Mouse (Mus musculus) liver, embryonic 11.5 days (tissue): ENCODE results near the gene Krtap28-13. TPM values are rescaled to one million over a fixed set of nuclear protein-coding genes. Genes with fewer than 3 reads are reported as not detected.

Experiments
- ATAC-seq: fragments of 200-750 bp; cut with Nextera tagmentation; replicated peaks from 2 replicates; pipeline ENCODE4 v1.8.0; 2017; ENCODE audit warnings: moderate number of reproducible peaks, mild to moderate bottlenecking, moderate TSS enrichment, moderate library complexity; ENCODE audit not compliant: low FRiP score
- DNase-seq: peaks from one replicate; pipeline ENCODE4 v3.0.0-alpha.2; 2017; ENCODE audit warnings: low spot score
- H3K27ac ChIP-seq: fragments of 300-500 bp; sonication (generic); 2 replicates; pipeline ENCODE4 v1.5.1; 2014; ENCODE audit warnings: mild to moderate bottlenecking, low read depth, low read length, control low read depth
- H3K27me3 ChIP-seq: fragments of 300-500 bp; sonication (generic); replicated peaks from 2 replicates; pipeline ENCODE4 v1.6.1; 2014; ENCODE audit warnings: low read length, mixed read lengths; ENCODE audit not compliant: control insufficient read depth, insufficient read depth
- H3K36me3 ChIP-seq: fragments of 300-500 bp; sonication (generic); 2 replicates; pipeline ENCODE4 v1.6.1; 2014; ENCODE audit warnings: mild to moderate bottlenecking, low read length, moderate library complexity, mixed read lengths; ENCODE audit not compliant: control insufficient read depth, insufficient read depth
- H3K4me1 ChIP-seq: fragments of 300-500 bp; sonication (generic); replicated peaks from 2 replicates; pipeline ENCODE4 v1.6.1; 2014; ENCODE audit warnings: low read length, mixed read lengths; ENCODE audit not compliant: control insufficient read depth, insufficient read depth
- H3K4me2 ChIP-seq: fragments of 300-500 bp; sonication (generic); 2 replicates; pipeline ENCODE4 v1.6.1; 2014; ENCODE audit warnings: mild to moderate bottlenecking, control low read depth, moderate library complexity
- H3K4me3 ChIP-seq: fragments of 300-500 bp; sonication (generic); 2 replicates; pipeline ENCODE4 v1.5.1; 2014; ENCODE audit warnings: low read depth, low read length, control low read depth
- H3K9ac ChIP-seq: fragments of 300-500 bp; sonication (generic); 2 replicates; pipeline ENCODE4 v1.6.1; 2014; ENCODE audit warnings: low read depth, low read length, control low read depth
- H3K9me3 ChIP-seq: fragments of 300-500 bp; sonication (generic); 2 replicates; pipeline ENCODE4 v1.6.1; 2016; ENCODE audit warnings: low read length, inconsistent platforms, mixed read lengths; ENCODE audit not compliant: control insufficient read depth
- WGBS: fragments of 180-500 bp; shearing (Covaris S2); extraction: QIAGEN DNeasy Blood & Tissue Kit; methylation state at CpG from one replicate; pipeline ENCODE4 v1.1.7; 2014; 5-methylcytosine and 5-hydroxymethylcytosine counted together
- polyA plus RNA-seq: library from polyadenylated mRNA; unstranded; fragments of >200 nt; fragmentation: Nextera tagmentation; extraction: Ambion mirVana; gene quantifications from 2 replicates; pipeline ENCODE4 v1.2.1, GENCODE M21; 2014

Krtap28-13 gene
- polyA plus RNA-seq, 1 experiment from 2014 or later, result not detected

DNA sequence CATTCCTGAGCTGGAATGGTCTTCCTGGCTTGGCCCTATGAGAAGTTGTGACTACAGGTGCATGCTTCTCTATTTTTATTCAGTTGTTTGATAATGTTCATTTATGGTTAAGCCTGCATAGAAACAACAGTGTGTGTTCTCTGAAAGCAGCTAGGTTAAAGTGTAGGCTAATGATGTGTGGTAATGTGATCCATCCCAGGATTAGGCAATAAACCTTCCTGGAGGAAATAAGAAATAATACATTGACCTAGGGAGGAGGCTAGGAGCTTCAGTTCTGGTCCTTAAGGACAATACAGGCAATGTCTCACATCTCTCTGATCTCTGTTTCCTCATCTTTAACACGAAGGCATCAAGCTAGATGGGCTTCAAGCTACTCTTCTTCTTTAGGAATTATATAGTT, 44.7 kb downstream of the Krtap28-13 start:
- WGBS, result 44% methylated on average over 1 of the region's 1 CpGs
- no peak for ATAC-seq
- H3K27me3 ChIP-seq, result no peaks in the 10 kb centered on the region
- H3K4me3 ChIP-seq, result no peak overlapping the region
- H3K4me1 ChIP-seq, result no peaks in the 10 kb centered on the region
- no peak for DNase-seq
- H3K27ac ChIP-seq, result no peak overlapping the region
- H3K4me2 ChIP-seq, result no peak overlapping the region
- H3K36me3 ChIP-seq, result no peaks in the 10 kb centered on the region
- no peaks in the 10 kb centered on the region for H3K9me3 ChIP-seq
- no peak overlapping the region for H3K9ac ChIP-seq

- no peak for DNase-seq
- 64% methylated on average over 5 of the region's 5 CpGs for WGBS
- Histone ChIP-seq H3K4me2 (no peak overlapping the region), H3K27me3 (no peaks in the 10 kb centered on the region), H3K9ac (no peak overlapping the region), H3K36me3 (no peaks in the 10 kb centered on the region), H3K4me1 (no peaks in the 10 kb centered on the region), H3K4me3 (no peak overlapping the region), H3K27ac (no peak overlapping the region), H3K9me3 (no peaks in the 10 kb centered on the region)
- no peak for ATAC-seq
Measured at GRCm38 (mm10) chr1:83107410-83107978, 46.8 kb downstream of the Krtap28-13 start.

DNA sequence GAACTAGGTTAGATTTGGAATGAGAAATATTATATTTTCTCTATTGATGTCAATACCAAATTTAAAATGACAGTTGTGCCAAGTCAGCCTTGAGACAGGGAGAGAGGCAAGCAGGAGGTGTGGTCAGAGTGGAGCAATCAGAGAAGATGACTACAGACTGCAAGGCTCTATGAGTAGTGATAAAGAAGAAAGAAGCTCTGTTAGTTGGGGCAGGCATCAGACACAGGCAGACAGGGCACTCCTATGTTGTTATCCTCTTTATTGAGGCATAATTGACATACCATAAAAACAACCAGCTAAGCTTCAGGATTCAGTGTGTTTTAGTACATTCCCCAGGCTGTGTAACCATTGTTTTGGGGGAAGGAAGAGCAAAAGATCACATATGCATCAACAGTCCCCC, 50.3 kb downstream of the Krtap28-13 start:
- Histone ChIP-seq H3K27ac (no peak overlapping the region), H3K36me3 (no peaks in the 10 kb centered on the region), H3K4me2 (no peak overlapping the region), H3K4me1 (no peaks in the 10 kb centered on the region), H3K4me3 (no peak overlapping the region), H3K27me3 (no peaks in the 10 kb centered on the region), H3K9ac (no peak overlapping the region), H3K9me3 (no peaks in the 10 kb centered on the region)
- DNase-seq (no peak), ATAC-seq (no peak)

Other genes with a start within 250 kb of the Krtap28-13 start
- gene Agfg1, start 221.4 kb upstream of the Krtap28-13 start, polyA plus RNA-seq, result 47.6 and 58.7 TPM in 2 replicates
- not detected in 2 replicates for gene A030005L19Rik, start 147.6 kb upstream of the Krtap28-13 start, polyA plus RNA-seq
- not detected in 2 replicates for gene A030014E15Rik, start 136.0 kb upstream of the Krtap28-13 start, polyA plus RNA-seq
- gene Gm6217, start 129.5 kb upstream of the Krtap28-13 start, polyA plus RNA-seq, result not detected in 2 replicates
- gene A030003K21Rik, start 117.5 kb upstream of the Krtap28-13 start, polyA plus RNA-seq, result not detected in 2 replicates
- not detected in 2 replicates for gene Gm7544, start 104.9 kb upstream of the Krtap28-13 start, polyA plus RNA-seq
- gene Gm47955, start 100.6 kb upstream of the Krtap28-13 start, polyA plus RNA-seq, result not detected in 2 replicates
- not detected in 2 replicates for gene Gm47959, start 60.4 kb upstream of the Krtap28-13 start, polyA plus RNA-seq
- 0.18 and 0.21 TPM in 2 replicates for gene Slc19a3, start 22.5 kb upstream of the Krtap28-13 start, polyA plus RNA-seq
- gene Krtap28-10, start 18.4 kb upstream of the Krtap28-13 start, polyA plus RNA-seq, result not detected in 2 replicates
- gene Gm47969, start 16.0 kb upstream of the Krtap28-13 start, polyA plus RNA-seq, result not detected in 2 replicates
- gene A030005K14Rik, start 1.6 kb upstream of the Krtap28-13 start, polyA plus RNA-seq, result not detected in 2 replicates
- 0.23 TPM in 1 of 2 replicates, not detected in the other for gene Ccl20, start 55.8 kb downstream of the Krtap28-13 start, polyA plus RNA-seq
- gene Daw1, start 98.8 kb downstream of the Krtap28-13 start, polyA plus RNA-seq, result not detected in 2 replicates